Mouse (Mus musculus): ENCODE results near the gene Itpr3. TPM values are rescaled to one million over a fixed set of nuclear protein-coding genes. Genes with fewer than 3 reads are reported as not detected.

Gene Itpr3
- polyA plus RNA-seq (2014; fragmentation: Nextera tagmentation; extraction: Ambion mirVana) = 1.2 and 1.4 TPM in 2 replicates

- no peaks in the 10 kb centered on the region for H3K4me1 ChIP-seq (ENCODE audit: control insufficient read depth, insufficient read depth, low read length)
- H3K9ac ChIP-seq (ENCODE audit: low read length) = peak within 1 kb of the TSS; percentile 42
- ATAC-seq (ENCODE audit: insufficient read depth, low FRiP score, low TSS enrichment) (no peak), DNase-seq (ENCODE audit: low spot score) (peak; percentile 53)
- no peaks in the 10 kb centered on the region for H3K9me3 ChIP-seq (ENCODE audit: control insufficient read depth, low read length)
- peak within 1 kb of the TSS; percentile 66 for H3K4me2 ChIP-seq (ENCODE audit: low read depth)
- peaks cover 34% of the 10 kb centered on the region for H3K27me3 ChIP-seq (ENCODE audit: control insufficient read depth, insufficient read depth, low read length)
- no peak within 1 kb of the TSS for H3K27ac ChIP-seq (ENCODE audit: low read depth, low read length)
- H3K36me3 ChIP-seq (ENCODE audit: control insufficient read depth, insufficient read depth, low read length) = no peaks in the 10 kb centered on the region
- WGBS = under 1% methylated on average over 66 of the region's 66 CpGs
- H3K4me3 ChIP-seq (ENCODE audit: low read depth, low read length) = peak within 1 kb of the TSS; percentile 36
These were observed at the start of gene Itpr3 for GRCm38 (mm10) chr17:27056812-27057516. Itpr3 (plus strand) TSS chr17:27057304.

DNA sequence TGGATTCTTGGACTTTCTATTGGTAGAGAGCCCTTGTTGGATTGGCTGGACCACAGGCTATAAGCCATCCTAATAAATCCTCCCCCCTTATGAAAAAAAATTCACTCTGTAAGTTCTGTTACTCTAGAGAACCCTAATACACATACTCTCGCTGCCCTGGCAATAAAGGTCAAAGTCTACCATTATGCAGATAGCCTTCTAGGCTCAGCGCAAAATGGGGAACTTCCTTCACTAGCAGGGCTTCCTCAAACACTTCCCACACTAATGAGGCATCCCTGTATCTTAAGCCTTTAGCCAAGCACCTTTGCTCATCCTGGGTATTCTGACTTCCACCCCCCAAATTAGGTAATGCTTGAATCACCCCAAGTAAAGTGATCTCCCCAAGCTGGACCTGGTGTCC lies 48.8 kb upstream of the Itpr3 start:
- Histone ChIP-seq H3K36me3 (ENCODE audit: control insufficient read depth, insufficient read depth, low read length) (no peaks in the 10 kb centered on the region), H3K4me3 (ENCODE audit: low read depth, low read length) (no peak overlapping the region), H3K27me3 (ENCODE audit: control insufficient read depth, insufficient read depth, low read length) (no peaks in the 10 kb centered on the region), H3K9me3 (ENCODE audit: control insufficient read depth, low read length) (no peaks in the 10 kb centered on the region), H3K4me1 (ENCODE audit: control insufficient read depth, insufficient read depth, low read length) (no peaks in the 10 kb centered on the region), H3K9ac (ENCODE audit: low read length) (no peak overlapping the region), H3K4me2 (ENCODE audit: low read depth) (no peak overlapping the region), H3K27ac (ENCODE audit: low read depth, low read length) (no peak overlapping the region)
- 91% methylated on average over 2 of the region's 2 CpGs for WGBS
- DNase-seq (ENCODE audit: low spot score) = no peak
- no peak for ATAC-seq (ENCODE audit: insufficient read depth, low FRiP score, low TSS enrichment)

GRCm38 (mm10) chr17:27011167-27011566 lies 45.9 kb upstream of the Itpr3 start:
- no peak overlapping the region for H3K27ac ChIP-seq (ENCODE audit: low read depth, low read length)
- H3K4me3 ChIP-seq (ENCODE audit: low read depth, low read length) = no peak overlapping the region
- H3K27me3 ChIP-seq (ENCODE audit: control insufficient read depth, insufficient read depth, low read length) = no peaks in the 10 kb centered on the region
- ATAC-seq (ENCODE audit: insufficient read depth, low FRiP score, low TSS enrichment) = no peak
- no peak overlapping the region for H3K9ac ChIP-seq (ENCODE audit: low read length)
- H3K4me2 ChIP-seq (ENCODE audit: low read depth) = no peak overlapping the region
- DNase-seq (ENCODE audit: low spot score) = no peak
- no peaks in the 10 kb centered on the region for H3K36me3 ChIP-seq (ENCODE audit: control insufficient read depth, insufficient read depth, low read length)
- 92% methylated on average over 10 of the region's 10 CpGs for WGBS
- H3K4me1 ChIP-seq (ENCODE audit: control insufficient read depth, insufficient read depth, low read length) = no peaks in the 10 kb centered on the region
- H3K9me3 ChIP-seq (ENCODE audit: control insufficient read depth, low read length) = no peaks in the 10 kb centered on the region

GRCm38 (mm10) chr17:27011998-27012672 lies 45.0 kb upstream of the Itpr3 start:
- H3K36me3 ChIP-seq (ENCODE audit: control insufficient read depth, insufficient read depth, low read length) = no peaks in the 10 kb centered on the region
- no peaks in the 10 kb centered on the region for H3K9me3 ChIP-seq (ENCODE audit: control insufficient read depth, low read length)
- no peak overlapping the region for H3K9ac ChIP-seq (ENCODE audit: low read length)
- no peak overlapping the region; the same call in 1 of the 2 replicates for H3K4me2 ChIP-seq (ENCODE audit: low read depth)
- ATAC-seq (ENCODE audit: insufficient read depth, low FRiP score, low TSS enrichment) = no peak
- no peak overlapping the region for H3K4me3 ChIP-seq (ENCODE audit: low read depth, low read length)
- 0 out of 2 replicates have a peak overlapping the region, but pooled peaks have one; percentile 29 for H3K27ac ChIP-seq (ENCODE audit: low read depth, low read length)
- H3K27me3 ChIP-seq (ENCODE audit: control insufficient read depth, insufficient read depth, low read length) = no peaks in the 10 kb centered on the region
- no peaks in the 10 kb centered on the region for H3K4me1 ChIP-seq (ENCODE audit: control insufficient read depth, insufficient read depth, low read length)
- no peak for DNase-seq (ENCODE audit: low spot score)
- WGBS = 63% methylated on average over 14 of the region's 14 CpGs

DNA sequence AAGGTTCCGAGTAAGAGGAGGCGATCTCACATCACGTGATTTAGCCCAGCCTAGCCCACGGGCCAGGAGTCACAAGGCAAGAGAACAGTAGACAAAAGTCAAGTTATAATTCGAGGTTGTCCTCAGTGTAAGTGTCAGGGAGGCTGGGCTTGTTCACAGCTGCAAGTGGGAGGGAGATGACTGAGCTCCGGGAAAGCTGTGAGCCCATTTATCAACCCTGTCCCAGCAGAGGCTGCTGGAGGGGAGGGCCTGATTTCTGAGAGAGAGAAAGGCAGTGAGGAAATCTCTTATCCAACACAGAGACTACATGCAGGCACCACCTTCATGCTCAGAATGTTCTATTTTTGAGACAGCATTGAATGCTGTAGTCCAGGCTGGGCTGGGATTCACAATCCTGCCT lies 44.2 kb upstream of the Itpr3 start:
- ATAC-seq (ENCODE audit: insufficient read depth, low FRiP score, low TSS enrichment) = no peak
- WGBS = 22% methylated on average over 6 of the region's 6 CpGs
- H3K9me3 ChIP-seq (ENCODE audit: control insufficient read depth, low read length) = no peaks in the 10 kb centered on the region
- H3K4me1 ChIP-seq (ENCODE audit: control insufficient read depth, insufficient read depth, low read length) = peaks cover under 1% of the 10 kb centered on the region; the same call in 1 of the 2 replicates
- no peak overlapping the region for H3K4me3 ChIP-seq (ENCODE audit: low read depth, low read length)
- no peak overlapping the region; the same call in 1 of the 2 replicates for H3K4me2 ChIP-seq (ENCODE audit: low read depth)
- H3K36me3 ChIP-seq (ENCODE audit: control insufficient read depth, insufficient read depth, low read length) = no peaks in the 10 kb centered on the region
- DNase-seq (ENCODE audit: low spot score) = peak; percentile 43
- 0 out of 2 replicates have a peak overlapping the region, but pooled peaks have one; percentile 29 for H3K27ac ChIP-seq (ENCODE audit: low read depth, low read length)
- no peaks in the 10 kb centered on the region for H3K27me3 ChIP-seq (ENCODE audit: control insufficient read depth, insufficient read depth, low read length)
- peak overlapping the region; percentile 14; the same call in 1 of the 2 replicates for H3K9ac ChIP-seq (ENCODE audit: low read length)

GRCm38 (mm10) chr17:27017564-27018499 lies 39.3 kb upstream of the Itpr3 start:
- ATAC-seq (ENCODE audit: insufficient read depth, low FRiP score, low TSS enrichment) (0 out of 2 replicates have a peak, but pooled peaks have one; percentile 35), DNase-seq (ENCODE audit: low spot score) (peak; percentile 92)
- WGBS = 8% methylated on average over 34 of the region's 34 CpGs
- Histone ChIP-seq H3K36me3 (ENCODE audit: control insufficient read depth, insufficient read depth, low read length) (peaks cover 3% of the 10 kb centered on the region; the same call in 1 of the 2 replicates), H3K9me3 (ENCODE audit: control insufficient read depth, low read length) (no peaks in the 10 kb centered on the region), H3K4me1 (ENCODE audit: control insufficient read depth, insufficient read depth, low read length) (peaks cover 5% of the 10 kb centered on the region; the same call in 1 of the 2 replicates), H3K4me2 (ENCODE audit: low read depth) (peak overlapping the region; percentile 68), H3K4me3 (ENCODE audit: low read depth, low read length) (peak overlapping the region; percentile 42), H3K9ac (ENCODE audit: low read length) (peak overlapping the region; percentile 50), H3K27ac (ENCODE audit: low read depth, low read length) (no peak overlapping the region), H3K27me3 (ENCODE audit: control insufficient read depth, insufficient read depth, low read length) (no peaks in the 10 kb centered on the region)

DNA sequence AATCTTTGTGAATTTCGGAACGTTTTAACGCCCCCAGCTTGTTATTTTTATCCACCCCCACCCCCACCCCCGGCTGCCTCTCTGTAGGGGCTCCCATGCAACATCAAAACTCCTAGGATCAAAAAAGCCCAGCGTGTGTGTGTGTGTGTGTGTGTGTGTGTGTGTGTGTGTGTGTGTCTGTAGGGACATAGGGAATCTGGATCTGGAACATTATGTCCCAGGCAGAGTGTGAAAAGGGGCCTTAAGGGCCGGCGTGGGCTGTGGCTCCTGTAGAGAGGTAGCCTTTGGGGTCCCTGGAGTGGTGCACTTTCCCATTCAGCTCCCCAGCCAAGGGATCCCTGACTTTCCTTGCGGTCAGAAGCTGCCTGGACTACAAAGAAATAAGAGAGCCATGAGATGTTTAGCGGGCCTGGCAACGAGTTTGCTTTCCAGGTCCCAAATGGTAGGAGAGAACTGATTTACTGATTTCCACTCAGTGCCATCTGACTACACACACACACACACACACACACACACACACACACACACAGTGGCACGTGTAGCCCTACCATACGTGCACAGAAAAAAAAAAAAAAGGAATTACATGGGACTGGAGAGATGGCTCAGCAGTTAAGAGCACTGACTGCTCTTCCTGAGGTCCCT lies 38.4 kb upstream of the Itpr3 start:
- peak overlapping the region; percentile 68 for H3K4me2 ChIP-seq (ENCODE audit: low read depth)
- H3K9ac ChIP-seq (ENCODE audit: low read length) = peak overlapping the region; percentile 50
- H3K4me1 ChIP-seq (ENCODE audit: control insufficient read depth, insufficient read depth, low read length) = peaks cover 5% of the 10 kb centered on the region; the same call in 1 of the 2 replicates
- peaks cover 3% of the 10 kb centered on the region; the same call in 1 of the 2 replicates for H3K36me3 ChIP-seq (ENCODE audit: control insufficient read depth, insufficient read depth, low read length)
- 34% methylated on average over 12 of the region's 12 CpGs for WGBS
- H3K27ac ChIP-seq (ENCODE audit: low read depth, low read length) = no peak overlapping the region
- DNase-seq (ENCODE audit: low spot score) = no peak
- no peak overlapping the region; the same call in 1 of the 2 replicates for H3K4me3 ChIP-seq (ENCODE audit: low read depth, low read length)
- no peaks in the 10 kb centered on the region for H3K27me3 ChIP-seq (ENCODE audit: control insufficient read depth, insufficient read depth, low read length)
- no peak for ATAC-seq (ENCODE audit: insufficient read depth, low FRiP score, low TSS enrichment)
- no peaks in the 10 kb centered on the region for H3K9me3 ChIP-seq (ENCODE audit: control insufficient read depth, low read length)

DNA sequence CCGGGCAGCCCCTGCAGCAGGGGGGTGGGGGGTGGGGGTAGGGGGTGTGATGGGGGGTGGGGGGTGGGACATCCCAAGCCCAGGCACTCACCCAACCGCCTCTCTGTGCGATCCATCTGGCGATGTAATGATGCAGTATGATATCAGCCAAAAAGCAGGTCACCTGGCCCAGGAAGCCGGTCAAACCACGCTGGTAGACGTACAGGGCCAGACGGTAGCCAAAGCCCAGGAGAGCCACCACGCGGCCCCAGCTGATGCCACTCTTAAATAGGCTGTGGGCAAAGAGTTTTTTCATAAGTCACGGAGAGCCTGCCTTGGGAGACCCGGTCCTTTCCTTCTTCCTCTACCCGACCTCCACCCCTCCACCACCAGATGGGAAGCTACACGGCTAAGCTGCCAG lies 36.0 kb upstream of the Itpr3 start:
- H3K4me2 ChIP-seq (ENCODE audit: low read depth) = no peak overlapping the region
- H3K4me1 ChIP-seq (ENCODE audit: control insufficient read depth, insufficient read depth, low read length) = peaks cover 5% of the 10 kb centered on the region; the same call in 1 of the 2 replicates
- H3K36me3 ChIP-seq (ENCODE audit: control insufficient read depth, insufficient read depth, low read length) = peaks cover 3% of the 10 kb centered on the region; the same call in 1 of the 2 replicates
- no peak overlapping the region for H3K4me3 ChIP-seq (ENCODE audit: low read depth, low read length)
- no peak overlapping the region for H3K27ac ChIP-seq (ENCODE audit: low read depth, low read length)
- ATAC-seq (ENCODE audit: insufficient read depth, low FRiP score, low TSS enrichment) (no peak), DNase-seq (ENCODE audit: low spot score) (no peak)
- no peaks in the 10 kb centered on the region for H3K27me3 ChIP-seq (ENCODE audit: control insufficient read depth, insufficient read depth, low read length)
- no peak overlapping the region for H3K9ac ChIP-seq (ENCODE audit: low read length)
- WGBS = 93% methylated on average over 14 of the region's 14 CpGs
- H3K9me3 ChIP-seq (ENCODE audit: control insufficient read depth, low read length) = no peaks in the 10 kb centered on the region

All from neural tube, embryonic 11.5 days (tissue).